Mouse (Mus musculus) ovary, postnatal 36 days (tissue): ENCODE results near the gene Mipol1.
"Not testable (repeated sequence)": the region's sequence is repeated elsewhere in the genome, so short reads cannot be mapped to it uniquely, and the experiment has no call there.

Source experiments
- DNase-seq: peaks from one replicate; pipeline ENCODE4 v3.0.0; 2022; ENCODE audit warnings: low spot score, mixed read lengths

Gene Mipol1

GRCm38 (mm10) chr12:57230192-57230706, at the start of gene Mipol1, which contains the start of gene Prps1l3:
TSS of gene Mipol1 (plus strand) at chr12:57230427.
TSS of gene Prps1l3 (plus strand) at chr12:57230412.
- peak; percentile 85 for DNase-seq

- no peak for DNase-seq
Observed at GRCm38 (mm10) chr12:57184401-57185147, 45.7 kb upstream of the Mipol1 start.

- DNase-seq, result no peak
Observed at GRCm38 (mm10) chr12:57185475-57185874, 44.8 kb upstream of the Mipol1 start.

GRCm38 (mm10) chr12:57186126-57186525, 44.1 kb upstream of the Mipol1 start:
- no peak for DNase-seq

GRCm38 (mm10) chr12:57187032-57187431, 43.2 kb upstream of the Mipol1 start:
- no peak for DNase-seq

- DNase-seq, result no peak
Observed at GRCm38 (mm10) chr12:57194609-57195008, 35.6 kb upstream of the Mipol1 start.

- DNase-seq, result no peak
Observed at GRCm38 (mm10) chr12:57196286-57196607, 34.0 kb upstream of the Mipol1 start.

- peak; percentile 34 for DNase-seq
Observed at GRCm38 (mm10) chr12:57196608-57197362, 33.4 kb upstream of the Mipol1 start.

- no peak for DNase-seq
Observed at GRCm38 (mm10) chr12:57197363-57198026, 32.7 kb upstream of the Mipol1 start, which contains the start of gene Slc25a21. TSS of gene Slc25a21 (minus strand) at chr12:57197472.

- DNase-seq, result no peak
Observed at GRCm38 (mm10) chr12:57198269-57198668, 32.0 kb upstream of the Mipol1 start.

GRCm38 (mm10) chr12:57199427-57199826, 30.8 kb upstream of the Mipol1 start:
- DNase-seq, result no peak

- DNase-seq, result no peak
Observed at GRCm38 (mm10) chr12:57201901-57202300, 28.3 kb upstream of the Mipol1 start.

- DNase-seq, result no peak
Observed at GRCm38 (mm10) chr12:57204276-57204851, 25.9 kb upstream of the Mipol1 start.

GRCm38 (mm10) chr12:57211353-57212311, 18.6 kb upstream of the Mipol1 start:
- peak; percentile 43 for DNase-seq

GRCm38 (mm10) chr12:57212463-57212862, 17.8 kb upstream of the Mipol1 start:
- not testable (repeated sequence) for DNase-seq

GRCm38 (mm10) chr12:57226411-57226810, 3.8 kb upstream of the Mipol1 start:
- DNase-seq, result no peak

- DNase-seq, result no peak
Observed at GRCm38 (mm10) chr12:57227776-57228175, 2.5 kb upstream of the Mipol1 start.

- no peak for DNase-seq
Observed at GRCm38 (mm10) chr12:57229703-57230102, 524 bp upstream of the Mipol1 start.

GRCm38 (mm10) chr12:57231085-57231875, 1.1 kb downstream of the Mipol1 start:
- no peak for DNase-seq

GRCm38 (mm10) chr12:57233386-57233785, 3.2 kb downstream of the Mipol1 start:
- DNase-seq, result no peak
